Mouse (Mus musculus): ENCODE measurements around the gene Ppp2ca.

DNA sequence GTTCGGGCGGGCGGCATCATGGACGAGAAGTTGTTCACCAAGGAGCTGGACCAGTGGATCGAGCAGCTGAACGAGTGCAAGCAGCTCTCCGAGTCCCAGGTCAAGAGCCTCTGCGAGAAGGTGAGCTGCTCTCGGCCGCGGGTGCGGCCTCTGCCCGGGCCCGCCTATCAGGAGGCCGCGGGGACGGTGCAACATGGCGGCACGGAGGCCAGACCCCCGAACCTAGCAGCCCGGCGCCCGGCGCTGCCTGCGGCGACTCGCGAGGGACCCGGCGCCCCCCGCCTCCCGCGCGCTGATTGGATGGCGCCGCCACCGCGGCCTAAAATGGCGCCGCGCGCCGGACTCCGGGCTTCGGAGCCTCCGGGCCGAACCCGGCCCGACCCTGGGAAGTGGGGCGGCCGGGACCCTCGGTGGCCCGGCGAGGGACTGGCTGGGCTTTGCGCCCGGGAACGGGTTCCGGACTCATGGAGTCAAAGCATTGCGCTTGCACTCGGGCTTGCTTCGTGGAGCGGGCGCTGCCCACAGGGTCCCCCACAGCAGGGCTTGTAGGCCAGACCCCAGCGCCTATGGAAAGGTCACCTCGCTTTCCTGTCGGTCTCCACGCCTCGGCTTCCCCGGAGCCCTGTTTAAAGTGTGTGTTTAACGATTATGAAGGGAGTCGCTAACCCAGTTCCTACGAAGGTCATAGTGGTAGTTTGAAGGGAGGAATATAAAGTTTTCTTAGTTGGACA, 715 bp downstream of the Ppp2ca start:
- no peak for TF ChIP-seq CTCF (conservative IDR thresholded peaks at IDR 0.05; ENCODE audit: low read length)
- TF ChIP-seq NANOG (IDR thresholded peaks at IDR 0.05; ENCODE audit: borderline replicate concordance, low read length), result no peak
